In the genomic region with DNA sequence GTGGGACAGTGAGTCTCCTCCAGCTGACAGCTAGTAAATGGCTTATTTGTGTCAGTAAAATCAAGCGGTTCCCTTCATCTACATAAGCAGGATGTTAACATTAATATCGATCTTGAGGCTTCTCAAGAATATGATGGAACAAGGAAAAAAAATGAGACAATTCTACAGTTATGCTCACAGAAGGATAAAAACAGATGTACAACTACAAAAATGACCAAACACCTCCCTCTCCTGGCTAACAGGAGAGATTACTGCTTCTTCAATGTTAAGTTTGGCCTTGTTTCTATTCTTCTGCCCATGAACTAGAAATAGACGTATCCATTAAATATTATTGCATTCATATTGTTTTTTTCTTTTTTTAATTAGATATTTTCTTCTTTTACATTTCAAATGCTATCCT, we compare ENCODE assay signal across 12 mouse cellular contexts.
DNase-seq lines count a peak whose midpoint lies in the region; TF ChIP-seq lines count a peak whose summit lies in the region.
"Had no signal": no experiment of that assay in that cellular context is flagged by ENCODE, and none has a peak within 500 bp of the region (broad histone marks: within the 10 kb centered on the region; RNA-seq: fewer than 3 reads in every experiment).

No protein-coding gene starts in this region.

- peaks cover 21% of the 10 kb centered on the region for H3K4me1 ChIP-seq in embryonic fibroblast, embryonic 13.5 days (ENCODE audit: control insufficient read depth, insufficient read depth, low read length)
- H3K4me1 ChIP-seq: megakaryocyte, embryonic 14.5 days had no signal

- H3K27ac ChIP-seq in layer of hippocampus, adult 2 months, result no peak overlapping the region
- H3K27ac ChIP-seq in embryonic fibroblast, embryonic 13.5 days (ENCODE audit: insufficient read depth, low read length), result peak overlapping the region; percentile 15; the same call in 1 of the 2 replicates
- H3K27ac ChIP-seq: kidney, embryonic 15.5 days; limb, embryonic 15.5 days had no signal

- no peak for TF ChIP-seq POLR2A in embryonic fibroblast, embryonic 13.5 days (IDR thresholded peaks at IDR 0.05; ENCODE audit: low read depth, low read length)

- TF ChIP-seq CTCF in layer of hippocampus, adult 2 months (conservative IDR thresholded peaks at IDR 0.05), result peak; percentile 74
- TF ChIP-seq CTCF in embryonic fibroblast, embryonic 13.5 days (IDR thresholded peaks at IDR 0.05; ENCODE audit: borderline replicate concordance, insufficient read depth, low read length), result no peak

- peak; percentile 39 for DNase-seq in embryo, embryonic 10.5 days (ENCODE audit: low spot score)
- no peak for DNase-seq in embryo, embryonic 10 days (ENCODE audit: low spot score)
- DNase-seq in layer of hippocampus, adult 2 months (ENCODE audit: low spot score in 2 of 2), result no peak
- DNase-seq in layer of hippocampus, adult 11-12 months (ENCODE audit: low spot score), result no peak
- peak; percentile 56 for DNase-seq in 416B (ENCODE audit: low read depth)
- DNase-seq in T-cell, adult 2 months (ENCODE audit: low spot score), result no peak
- no peak for DNase-seq in Muller cell, postnatal 12 days (ENCODE audit: inconsistent ontology term)
- DNase-seq: cerebellum, postnatal 14 days had no signal

- no peak overlapping the region for H3K4me3 ChIP-seq in layer of hippocampus, adult 2 months
- no peak overlapping the region for H3K4me3 ChIP-seq in embryonic fibroblast, embryonic 13.5 days (ENCODE audit: insufficient read depth, low read length)
- H3K4me3 ChIP-seq: kidney, embryonic 15.5 days; limb, embryonic 15.5 days; megakaryocyte, embryonic 14.5 days had no signal

Comparison
In these comparisons a context has a peak if more than half of its experiments do, and no peak if none do; other contexts are left out.
1. DNase-seq: peak in embryo, embryonic 10.5 days (single experiment) and 416B (single experiment); none in embryo, embryonic 10 days (single experiment), layer of hippocampus, adult 2 months (0 of 2), layer of hippocampus, adult 11-12 months (single experiment), T-cell, adult 2 months (single experiment) and Muller cell, postnatal 12 days (single experiment).